Mouse (Mus musculus): ENCODE measurements around the gene Oser1.

- TF ChIP-seq CTCF (IDR thresholded peaks at IDR 0.05; ENCODE audit: control insufficient read depth, insufficient read depth, insufficient read length) (no peak), CEBPB (IDR thresholded peaks at IDR 0.05; ENCODE audit: low read depth) (no peak), USF1 (IDR thresholded peaks at IDR 0.05; ENCODE audit: low read depth) (no peak), MAX (IDR thresholded peaks at IDR 0.05) (no peak), MYOD1 (IDR thresholded peaks at IDR 0.05; ENCODE audit: control insufficient read depth, insufficient read length, low read depth) (no peak), MYOG (IDR thresholded peaks at IDR 0.05; ENCODE audit: control insufficient read depth, extremely low read depth, insufficient read length) (no peak), FOSL1 (IDR thresholded peaks at IDR 0.05; ENCODE audit: insufficient read depth, low read length, poor library complexity, severe bottlenecking) (no peak)
Measured at GRCm38 (mm10) chr2:163463251-163463769, 38.8 kb upstream of the Oser1 start.
